Mouse (Mus musculus) liver, postnatal 0 days (tissue): ENCODE measurements around the gene Cemip.

Experiments used
- CTCF ChIP-seq: sonication (generic); IDR thresholded peaks from 2 replicates; pipeline ENCODE4 v1.5.1; 2016; ENCODE audit warnings: antibody characterized with exemption, low read depth
- EP300 ChIP-seq: IDR thresholded peaks from 2 replicates; pipeline ENCODE4 v1.6.1; 2016; ENCODE audit warnings: antibody characterized with exemption, low read depth, mild to moderate bottlenecking

DNA sequence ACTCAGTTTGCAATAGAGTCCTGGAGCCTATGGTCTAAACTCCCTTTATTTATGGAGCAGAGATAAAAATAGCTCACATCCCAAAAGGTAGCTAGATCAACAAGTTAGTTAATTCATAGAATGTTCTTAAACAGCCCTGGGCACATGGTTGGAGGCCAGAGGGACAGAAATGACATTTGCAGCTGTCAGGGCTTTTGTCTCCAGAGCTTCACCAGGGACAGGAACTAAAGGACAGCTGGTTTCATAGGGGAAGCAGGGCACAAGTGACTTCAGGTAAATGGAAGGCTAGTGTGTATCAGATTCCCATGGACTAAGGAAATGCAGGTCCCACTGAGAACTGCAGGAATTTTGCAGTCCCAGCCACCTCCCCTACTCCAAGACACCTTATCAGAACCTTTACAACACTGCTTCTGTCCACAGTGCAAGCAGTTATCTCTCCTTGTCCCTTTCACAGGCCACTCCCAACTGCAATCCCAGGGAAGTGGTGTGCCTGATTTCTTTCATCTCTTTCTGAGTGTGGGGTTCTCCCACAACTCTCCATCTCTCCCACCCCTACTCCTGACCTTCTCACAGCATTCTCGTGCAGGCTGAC, 107.3 kb downstream of the Cemip start:
- no peak for TF ChIP-seq EP300
- no peak for TF ChIP-seq CTCF
